Mouse (Mus musculus): ENCODE data around the gene Gm6676. TPM values are rescaled to one million over a fixed set of nuclear protein-coding genes. Genes with fewer than 3 reads are reported as not detected.
"Not testable (repeated sequence)": the region's sequence is repeated elsewhere in the genome, so short reads cannot be mapped to it uniquely, and the experiment has no call there.

Gene Gm6676
- not detected for polyA plus RNA-seq (2017; shearing (Covaris generic))

- ATAC-seq = not testable (repeated sequence)
Observed at GRCm38 (mm10) chr14:7125312-7125711, at the start of gene Gm6676. Gene Gm6676, minus strand, starts transcription at chr14:7125412.

GRCm38 (mm10) chr14:7174483-7174971 lies 49.3 kb upstream of the Gm6676 start, which contains the start of gene Gm3512:
Gene Gm3512, minus strand, starts transcription at chr14:7174533.
- ATAC-seq = not testable (repeated sequence)

DNA sequence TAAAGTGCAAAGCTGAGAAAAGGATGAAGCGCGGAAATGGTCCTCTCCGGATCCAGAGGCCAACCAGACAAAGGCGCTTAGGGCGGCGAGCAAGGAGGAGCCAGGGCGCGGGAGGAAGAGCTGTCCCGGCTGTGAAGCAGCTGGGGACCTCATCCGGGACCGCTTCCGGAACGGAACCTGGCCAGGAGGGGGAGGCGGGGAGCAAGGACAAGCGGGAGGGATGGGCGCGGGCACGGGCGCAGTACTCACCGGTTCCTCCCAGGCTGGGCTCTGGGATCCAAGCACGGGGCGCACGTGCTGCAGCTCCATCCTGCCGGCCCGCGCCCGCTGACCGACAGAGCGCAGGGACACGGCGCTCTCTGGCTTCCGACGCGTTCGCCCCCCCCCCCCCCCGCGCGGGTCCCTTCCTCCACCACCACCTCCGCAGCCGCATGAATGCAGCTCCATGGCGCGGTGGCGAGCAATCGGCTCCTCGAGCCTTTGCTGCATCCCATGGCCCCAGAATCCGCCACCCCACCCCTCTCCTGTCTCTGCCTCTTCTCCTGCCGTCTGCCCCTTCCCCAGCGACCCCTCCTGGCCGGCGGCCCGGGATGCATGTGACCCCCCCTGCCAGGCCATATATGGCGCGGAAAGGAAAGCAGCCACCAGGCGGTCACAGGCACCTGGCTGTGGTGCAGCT lies 19.9 kb downstream of the Gm6676 start:
- ATAC-seq = not testable (repeated sequence)

DNA sequence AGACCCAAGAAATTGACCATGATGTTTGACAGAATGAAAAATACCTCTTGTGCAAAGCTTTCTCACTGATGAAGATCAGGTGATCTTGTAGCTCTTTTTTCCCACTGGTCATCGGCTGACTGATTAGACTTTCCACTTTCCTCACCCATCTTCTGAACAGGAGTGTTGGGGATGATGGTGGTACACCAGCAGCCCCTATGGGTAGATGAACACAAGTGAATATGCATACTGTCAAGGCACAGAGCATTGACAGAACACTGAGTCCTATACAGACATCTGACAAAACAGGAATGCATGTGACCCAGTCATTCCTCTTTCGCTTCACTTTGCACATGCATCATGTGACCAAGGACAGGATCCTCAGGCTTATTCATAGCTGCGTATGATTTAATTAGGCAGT lies 24.7 kb downstream of the Gm6676 start, which contains the start of gene Gm3696:
Gene Gm3696 (minus strand): TSS at position 101 of the 400 bp plus-strand sequence.
- ATAC-seq = not testable (repeated sequence)

Other genes with a start within 250 kb of the Gm6676 start
- gene Gm3667, start 235.4 kb downstream of the Gm6676 start, polyA plus RNA-seq (2017; shearing (Covaris generic)) = 10 to 100 TPM in 1 of 2 experiments, 1 to 10 TPM in 1; 6.1 to 10.2 TPM
- not detected for gene Gm6356, start 151.6 kb downstream of the Gm6676 start, polyA plus RNA-seq (2017; shearing (Covaris generic))
- 1 to 10 TPM in 1 of 2 experiments, under 1 TPM in 1; 0.86 to 2.7 TPM for gene Gm10406, start 98.0 kb downstream of the Gm6676 start, polyA plus RNA-seq (2017; shearing (Covaris generic))
- not detected for gene Gm3685, start 80.4 kb downstream of the Gm6676 start, polyA plus RNA-seq (2017; shearing (Covaris generic))
- gene Gm3696, start 24.8 kb downstream of the Gm6676 start, polyA plus RNA-seq (2017; shearing (Covaris generic)) = 1 to 10 TPM; 3.3 to 5.9 TPM
- 10 to 100 TPM in 1 of 2 experiments, 1 to 10 TPM in 1; 8.1 to 10.4 TPM for gene Gm3512, start 49.1 kb upstream of the Gm6676 start, polyA plus RNA-seq (2017; shearing (Covaris generic))
- gene Gm16434, start 69.1 kb upstream of the Gm6676 start, polyA plus RNA-seq (2017; shearing (Covaris generic)) = not detected
- gene Gm3727, start 139.3 kb upstream of the Gm6676 start, polyA plus RNA-seq (2017; shearing (Covaris generic)) = not detected
- 10 to 100 TPM in 1 of 2 experiments, 1 to 10 TPM in 1; 7.5 to 12.4 TPM for gene Gm3739, start 189.6 kb upstream of the Gm6676 start, polyA plus RNA-seq (2017; shearing (Covaris generic))
- gene Gm5797, start 207.0 kb upstream of the Gm6676 start, polyA plus RNA-seq (2017; shearing (Covaris generic)) = not detected
- gene Gm8374, start 239.7 kb upstream of the Gm6676 start, polyA plus RNA-seq (2017; shearing (Covaris generic)) = not detected